Mouse (Mus musculus): Measurements from ENCODE around the gene B3gnt3.

- TF ChIP-seq CHD2 (IDR thresholded peaks at IDR 0.05; ENCODE audit: low read depth, low read length) (no peak), ZNF384 (IDR thresholded peaks at IDR 0.05; ENCODE audit: low read depth, low read length) (no peak)
Measured at GRCm38 (mm10) chr8:71741687-71742114, 40.1 kb upstream of the B3gnt3 start.

All from ES-E14 (cell line).